ENCODE assay signal across 8 mouse cellular contexts in the genomic region with DNA sequence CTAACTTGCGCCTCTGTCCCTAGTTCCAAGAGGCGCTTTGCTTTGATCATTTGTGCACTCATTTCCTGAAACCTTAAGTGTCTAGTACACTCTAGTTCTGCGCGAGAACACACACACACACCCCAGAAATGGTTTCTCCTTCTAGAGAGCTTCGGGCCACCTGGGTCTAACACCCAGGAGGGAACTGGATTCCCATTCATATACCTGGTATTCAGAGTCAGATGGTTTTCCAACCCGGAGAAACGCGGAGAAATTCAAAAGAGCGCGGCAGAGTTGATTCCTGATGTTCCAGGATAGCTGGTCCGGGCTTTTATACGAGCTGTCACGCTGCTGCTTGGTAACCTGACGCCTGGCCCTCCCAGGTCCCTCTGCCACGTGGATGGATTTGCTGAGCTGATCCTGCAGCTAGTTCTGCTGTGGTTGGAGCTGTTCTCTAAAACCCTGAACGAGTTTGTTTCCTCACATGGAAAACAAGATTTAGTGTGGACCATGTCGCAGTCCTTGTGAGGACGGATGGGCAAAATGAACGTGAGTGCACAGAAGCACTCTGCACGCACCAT. TPM values are rescaled to one million over a fixed set of nuclear protein-coding genes. Genes with fewer than 3 reads are reported as not detected.
DNase-seq lines count a peak whose midpoint lies in the region; ATAC-seq and TF ChIP-seq lines count a peak whose summit lies in the region.

A gene (minus strand): TSS at position 285 of the 560 bp plus-strand sequence.

- intact Hi-C loops in gastrocnemius, postnatal 14 days (cut with DNase I; ENCODE audit: low total_unique reads), result no loop called here

- TF ChIP-seq POLR2A in bone marrow macrophage, adult 2 months (IDR thresholded peaks at IDR 0.05; ENCODE audit: borderline replicate concordance, low read depth, low read length), result no peak

- peak within 1 kb of the TSS; percentile 63 for H3K4me3 ChIP-seq in bone marrow macrophage, adult 2 months (ENCODE audit: insufficient read depth, low read length)
- H3K4me3 ChIP-seq in midbrain, embryonic 13.5 days (replicated peaks), result peak within 1 kb of the TSS; percentile 54

- peak; percentile 74 for DNase-seq in adrenal gland, postnatal 14 days
- DNase-seq in adrenal gland, adult 8-10 months, result no peak
- DNase-seq in gastrocnemius, postnatal 14 days, result peak; percentile 60
- peak; percentile 41 for DNase-seq in kidney, postnatal 10 days
- no peak for DNase-seq in right cerebral cortex, postnatal 14 days

- peaks cover 51% of the 10 kb centered on the region for H3K27me3 ChIP-seq in midbrain, embryonic 13.5 days

- 3% methylated on average over 20 of the region's 20 CpGs for WGBS in midbrain, embryonic 13.5 days

- H3K4me1 ChIP-seq in bone marrow macrophage, adult 2 months (ENCODE audit: control insufficient read depth, insufficient read depth, low read length), result no peaks in the 10 kb centered on the region
- H3K4me1 ChIP-seq in midbrain, embryonic 13.5 days (replicated peaks), result peaks cover 20% of the 10 kb centered on the region

- no peak for TF ChIP-seq CTCF in bone marrow macrophage, adult 2 months (IDR thresholded peaks at IDR 0.05; ENCODE audit: low read depth, low read length)

- H3K9ac ChIP-seq in midbrain, embryonic 13.5 days (replicated peaks), result peak within 1 kb of the TSS; percentile 64

- no peak within 1 kb of the TSS for H3K27ac ChIP-seq in bone marrow macrophage, adult 2 months (ENCODE audit: insufficient read depth, low read depth, low read length)
- H3K27ac ChIP-seq in midbrain, embryonic 13.5 days, result no peak within 1 kb of the TSS

- no peaks in the 10 kb centered on the region for H3K36me3 ChIP-seq in midbrain, embryonic 13.5 days

- no peaks in the 10 kb centered on the region for H3K9me3 ChIP-seq in midbrain, embryonic 13.5 days

- no peak for ATAC-seq in midbrain, embryonic 13.5 days
- no peak for ATAC-seq in inflammation-experienced regulatory T-cells, adult 6 months

- H3K4me2 ChIP-seq in midbrain, embryonic 13.5 days (replicated peaks), result peak within 1 kb of the TSS; percentile 70

RNA-seq across cellular contexts. Expression of the gene that starts here (rescaled TPM):
- total RNA-seq in adrenal gland, postnatal 14 days (2021), result 0.34 TPM in 1 of 2 replicates, not detected in the other
- under 1 TPM in 1 of 4 experiments, not detected in 3; 0.80 TPM for total RNA-seq in adrenal gland, adult 8-10 months (2022)
- polyA plus RNA-seq in bone marrow macrophage, adult 2 months (2012; ENCODE audit: insufficient read depth, insufficient read length, missing spikeins), result not detected in 2 replicates
- under 1 TPM; 0.22 to 0.43 TPM for total RNA-seq in gastrocnemius, postnatal 14 days (2021)
- polyA plus RNA-seq in midbrain, embryonic 13.5 days (2015; fragmentation: Nextera tagmentation; extraction: Ambion mirVana), result 0.15 and 0.23 TPM in 2 replicates
- not detected for polyA plus RNA-seq in inflammation-experienced regulatory T-cells, adult 6 months (2017; shearing (Covaris generic))

Comparison
In these comparisons a context has a peak if more than half of its experiments do, and no peak if none do; other contexts are left out.
1. Peak in DNase-seq in adrenal gland, postnatal 14 days; RNA of the gene not detected or under 1 TPM.
2. Peak in DNase-seq in gastrocnemius, postnatal 14 days; RNA of the gene not detected or under 1 TPM.